Mouse (Mus musculus): ENCODE results near the gene Enpp6. TPM values are rescaled to one million over a fixed set of nuclear protein-coding genes. Genes with fewer than 3 reads are reported as not detected.
A peak's percentile ranks its signal among the peaks of the same experiment; 100 is the strongest.

The Enpp6 gene
- polyA plus RNA-seq (2016; fragmentation: Nextera tagmentation; extraction: Ambion mirVana) = 1.3 TPM in 2 replicates

GRCm38 (mm10) chr8:46986386-46987140 lies at the start of gene Enpp6:
Enpp6 (plus strand) TSS chr8:46986887.
- Histone ChIP-seq H3K9me3 (no peaks in the 10 kb centered on the region), H3K4me3 (no peak within 1 kb of the TSS), H3K36me3 (no peaks in the 10 kb centered on the region), H3K27ac (no peak within 1 kb of the TSS), H3K4me1 (no peaks in the 10 kb centered on the region), H3K27me3 (ENCODE audit: insufficient read depth, poor library complexity, severe bottlenecking) (no peaks in the 10 kb centered on the region)
- WGBS = 86% methylated on average over 8 of the region's 8 CpGs
- no peak for DNase-seq (ENCODE audit: low spot score)

- H3K36me3 ChIP-seq = no peaks in the 10 kb centered on the region
- no peaks in the 10 kb centered on the region for H3K27me3 ChIP-seq (ENCODE audit: insufficient read depth, poor library complexity, severe bottlenecking)
- 77% methylated on average over 4 of the region's 4 CpGs for WGBS
- H3K9me3 ChIP-seq = no peaks in the 10 kb centered on the region
- no peak for DNase-seq (ENCODE audit: low spot score)
- H3K4me1 ChIP-seq = no peaks in the 10 kb centered on the region
- H3K27ac ChIP-seq = no peak overlapping the region
- no peak overlapping the region for H3K4me3 ChIP-seq
Measured at GRCm38 (mm10) chr8:46938218-46938617, 48.5 kb upstream of the Enpp6 start.

- Histone ChIP-seq H3K27ac (no peak overlapping the region), H3K27me3 (ENCODE audit: insufficient read depth, poor library complexity, severe bottlenecking) (no peaks in the 10 kb centered on the region), H3K4me3 (no peak overlapping the region), H3K4me1 (no peaks in the 10 kb centered on the region), H3K9me3 (no peaks in the 10 kb centered on the region), H3K36me3 (no peaks in the 10 kb centered on the region)
- WGBS = 73% methylated on average over 11 of the region's 11 CpGs
- DNase-seq (ENCODE audit: low spot score) = no peak
Measured at GRCm38 (mm10) chr8:46941295-46941694, 45.4 kb upstream of the Enpp6 start.

- no peaks in the 10 kb centered on the region for H3K4me1 ChIP-seq
- no peak overlapping the region for H3K4me3 ChIP-seq
- 76% methylated on average over 15 of the region's 15 CpGs for WGBS
- DNase-seq (ENCODE audit: low spot score) = no peak
- H3K27me3 ChIP-seq (ENCODE audit: insufficient read depth, poor library complexity, severe bottlenecking) = no peaks in the 10 kb centered on the region
- H3K36me3 ChIP-seq = no peaks in the 10 kb centered on the region
- H3K27ac ChIP-seq = 0 out of 2 replicates have a peak overlapping the region, but pooled peaks have one; percentile 42
- no peaks in the 10 kb centered on the region for H3K9me3 ChIP-seq
Measured at GRCm38 (mm10) chr8:46941731-46942650, 44.7 kb upstream of the Enpp6 start.

- Histone ChIP-seq H3K9me3 (no peaks in the 10 kb centered on the region), H3K4me1 (no peaks in the 10 kb centered on the region), H3K27me3 (ENCODE audit: insufficient read depth, poor library complexity, severe bottlenecking) (no peaks in the 10 kb centered on the region; the same call in 1 of the 2 replicates), H3K4me3 (no peak overlapping the region), H3K36me3 (no peaks in the 10 kb centered on the region), H3K27ac (0 out of 2 replicates have a peak overlapping the region, but pooled peaks have one; percentile 42)
- 80% methylated on average over 11 of the region's 11 CpGs for WGBS
- no peak for DNase-seq (ENCODE audit: low spot score)
Measured at GRCm38 (mm10) chr8:46942651-46943024, 44.0 kb upstream of the Enpp6 start.

GRCm38 (mm10) chr8:46943337-46943736 lies 43.4 kb upstream of the Enpp6 start:
- no peaks in the 10 kb centered on the region for H3K36me3 ChIP-seq
- WGBS = 80% methylated on average over 4 of the region's 4 CpGs
- no peak overlapping the region for H3K27ac ChIP-seq
- no peak overlapping the region for H3K4me3 ChIP-seq
- no peaks in the 10 kb centered on the region; the same call in 1 of the 2 replicates for H3K27me3 ChIP-seq (ENCODE audit: insufficient read depth, poor library complexity, severe bottlenecking)
- H3K9me3 ChIP-seq = no peaks in the 10 kb centered on the region
- no peaks in the 10 kb centered on the region for H3K4me1 ChIP-seq
- DNase-seq (ENCODE audit: low spot score) = no peak

- Histone ChIP-seq H3K36me3 (no peaks in the 10 kb centered on the region), H3K4me1 (no peaks in the 10 kb centered on the region), H3K27me3 (ENCODE audit: insufficient read depth, poor library complexity, severe bottlenecking) (no peaks in the 10 kb centered on the region; the same call in 1 of the 2 replicates), H3K9me3 (no peaks in the 10 kb centered on the region), H3K4me3 (no peak overlapping the region), H3K27ac (no peak overlapping the region)
- DNase-seq (ENCODE audit: low spot score) = no peak
- 63% methylated on average over 5 of the region's 5 CpGs for WGBS
Measured at GRCm38 (mm10) chr8:46946181-46946580, 40.5 kb upstream of the Enpp6 start.

- no peak for DNase-seq (ENCODE audit: low spot score)
- no peaks in the 10 kb centered on the region for H3K9me3 ChIP-seq
- H3K4me1 ChIP-seq = no peaks in the 10 kb centered on the region
- 75% methylated on average over 14 of the region's 14 CpGs for WGBS
- H3K4me3 ChIP-seq = no peak overlapping the region
- H3K27ac ChIP-seq = no peak overlapping the region
- no peaks in the 10 kb centered on the region for H3K36me3 ChIP-seq
- no peaks in the 10 kb centered on the region; the same call in 1 of the 2 replicates for H3K27me3 ChIP-seq (ENCODE audit: insufficient read depth, poor library complexity, severe bottlenecking)
Measured at GRCm38 (mm10) chr8:46948091-46948757, 38.5 kb upstream of the Enpp6 start.

GRCm38 (mm10) chr8:46953472-46953871 lies 33.2 kb upstream of the Enpp6 start:
- Histone ChIP-seq H3K27me3 (ENCODE audit: insufficient read depth, poor library complexity, severe bottlenecking) (no peaks in the 10 kb centered on the region), H3K9me3 (no peaks in the 10 kb centered on the region), H3K27ac (no peak overlapping the region), H3K4me1 (no peaks in the 10 kb centered on the region), H3K36me3 (no peaks in the 10 kb centered on the region), H3K4me3 (no peak overlapping the region)
- DNase-seq (ENCODE audit: low spot score) = peak; percentile 79
- WGBS = 24% methylated on average over 7 of the region's 7 CpGs

GRCm38 (mm10) chr8:46962630-46963427 lies 23.9 kb upstream of the Enpp6 start:
- Histone ChIP-seq H3K27me3 (ENCODE audit: insufficient read depth, poor library complexity, severe bottlenecking) (peaks cover 18% of the 10 kb centered on the region; the same call in 1 of the 2 replicates), H3K9me3 (no peaks in the 10 kb centered on the region)
- WGBS = 51% methylated on average over 10 of the region's 10 CpGs

GRCm38 (mm10) chr8:46963619-46964145 lies 23.0 kb upstream of the Enpp6 start:
- DNase-seq (ENCODE audit: low spot score) = peak; percentile 72
- H3K27ac ChIP-seq = no peak overlapping the region

More at GRCm38 (mm10) chr8:46962630-46963427, 23.9 kb upstream of the Enpp6 start:
- DNase-seq (ENCODE audit: low spot score) = no peak
- no peaks in the 10 kb centered on the region for H3K36me3 ChIP-seq
- no peak overlapping the region for H3K27ac ChIP-seq
- peaks cover 7% of the 10 kb centered on the region; the same call in 1 of the 2 replicates for H3K4me1 ChIP-seq
- no peak overlapping the region for H3K4me3 ChIP-seq

More at GRCm38 (mm10) chr8:46963619-46964145, 23.0 kb upstream of the Enpp6 start:
- no peak overlapping the region for H3K4me3 ChIP-seq
- no peaks in the 10 kb centered on the region for H3K9me3 ChIP-seq
- peaks cover 7% of the 10 kb centered on the region; the same call in 1 of the 2 replicates for H3K4me1 ChIP-seq
- WGBS = 30% methylated on average over 8 of the region's 8 CpGs
- no peaks in the 10 kb centered on the region for H3K36me3 ChIP-seq
- H3K27me3 ChIP-seq (ENCODE audit: insufficient read depth, poor library complexity, severe bottlenecking) = peaks cover 18% of the 10 kb centered on the region; the same call in 1 of the 2 replicates
